Mouse (Mus musculus) neural tube, embryonic 14.5 days (tissue): Measurements from ENCODE around the gene Ttll6. TPM values are rescaled to one million over a fixed set of nuclear protein-coding genes. Genes with fewer than 3 reads are reported as not detected.
A peak's percentile ranks its signal among the peaks of the same experiment; 100 is the strongest.

Experiments used
- ATAC-seq: fragments of 200-750 bp; cut with Nextera tagmentation; 2 replicates; pipeline ENCODE4 v1.8.0; 2017; ENCODE audit warnings: low read depth, mild to moderate bottlenecking, moderate TSS enrichment, moderate library complexity
- H3K27ac ChIP-seq: fragments of 300-500 bp; sonication (generic); 2 replicates; pipeline ENCODE4 v1.5.1; 2014; ENCODE audit warnings: low read depth, mild to moderate bottlenecking, control low read depth, low read length, moderate library complexity, mixed read lengths
- H3K27me3 ChIP-seq: fragments of 300-500 bp; sonication (generic); 2 replicates; pipeline ENCODE4 v1.6.1; 2014; ENCODE audit warnings: low read length; ENCODE audit not compliant: control insufficient read depth, insufficient read depth
- H3K36me3 ChIP-seq: fragments of 300-500 bp; sonication (generic); 2 replicates; pipeline ENCODE4 v1.6.1; 2014; ENCODE audit warnings: low read length, mixed read lengths; ENCODE audit not compliant: control insufficient read depth, insufficient read depth
- H3K4me1 ChIP-seq: fragments of 300-500 bp; sonication (generic); 2 replicates; pipeline ENCODE4 v1.6.1; 2014; ENCODE audit warnings: low read length; ENCODE audit not compliant: control insufficient read depth, insufficient read depth
- H3K4me2 ChIP-seq: fragments of 300-500 bp; sonication (generic); 2 replicates; pipeline ENCODE4 v1.6.1; 2014; ENCODE audit warnings: mild to moderate bottlenecking, low read depth, low read length, control low read depth
- H3K4me3 ChIP-seq: fragments of 300-500 bp; sonication (generic); 2 replicates; pipeline ENCODE4 v1.5.1; 2014; ENCODE audit warnings: low read depth, low read length, control low read depth, mixed read lengths
- H3K9ac ChIP-seq: fragments of 300-500 bp; sonication (generic); replicated peaks from 2 replicates; pipeline ENCODE4 v1.6.1; 2014; ENCODE audit warnings: low read depth, mild to moderate bottlenecking, control low read depth, low read length, mixed read lengths
- H3K9me3 ChIP-seq: fragments of 300-500 bp; sonication (generic); 2 replicates; pipeline ENCODE4 v1.6.1; 2016; ENCODE audit warnings: low read length; ENCODE audit not compliant: control insufficient read depth
- WGBS: fragments of 180-500 bp; shearing (Covaris S2); extraction: QIAGEN DNeasy Blood & Tissue Kit; methylation state at CpG from one replicate; pipeline ENCODE4 v1.1.7; 2014; 5-methylcytosine and 5-hydroxymethylcytosine counted together
- polyA plus RNA-seq: library from polyadenylated mRNA; unstranded; fragments of >200 nt; fragmentation: Nextera tagmentation; extraction: Ambion mirVana; gene quantifications from 2 replicates; pipeline ENCODE4 v1.2.1, GENCODE M21; 2014

Ttll6 gene
- polyA plus RNA-seq, 1 experiment from 2014 or later, result 0.27 TPM

DNA sequence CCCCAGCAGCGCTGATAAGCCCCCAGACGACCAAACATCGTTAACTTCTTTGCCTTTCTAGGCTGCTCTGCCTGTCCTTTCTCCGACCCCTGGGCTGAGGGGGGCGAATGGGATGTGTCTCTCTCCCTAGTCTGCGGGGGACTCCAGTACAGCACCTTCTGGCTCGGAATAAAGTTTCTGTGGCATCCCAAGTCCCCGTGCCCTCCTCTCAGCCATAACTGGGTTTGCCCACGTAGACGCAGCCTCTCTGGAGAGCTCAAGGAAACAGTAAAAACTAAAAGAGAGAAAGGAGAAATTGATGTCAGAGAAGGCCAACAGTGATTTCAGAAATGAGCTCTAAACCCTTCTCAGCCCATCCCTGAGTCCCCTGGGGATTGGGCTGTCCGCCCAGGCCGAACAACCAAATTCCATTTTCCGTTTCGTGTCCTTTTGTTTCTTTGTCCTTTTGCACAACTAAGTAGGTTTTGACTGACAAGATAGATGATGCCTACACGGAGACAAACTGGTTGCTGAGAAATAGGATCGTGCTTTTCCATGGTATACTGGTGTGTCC lies 39.8 kb downstream of the Ttll6 start:
- Histone ChIP-seq H3K36me3 (no peaks in the 10 kb centered on the region), H3K27ac (no peak overlapping the region), H3K4me3 (no peak overlapping the region), H3K9ac (no peak overlapping the region), H3K4me1 (0 out of 2 replicates have a peak, but pooled peaks cover 2% of the 10 kb centered on the region), H3K27me3 (peaks cover 75% of the 10 kb centered on the region), H3K4me2 (no peak overlapping the region), H3K9me3 (no peaks in the 10 kb centered on the region)
- no peak for ATAC-seq
- under 1% methylated on average over 16 of the region's 16 CpGs for WGBS

GRCm38 (mm10) chr11:96174881-96175280 lies 41.3 kb downstream of the Ttll6 start:
- WGBS, result under 1% methylated on average over 6 of the region's 6 CpGs
- Histone ChIP-seq H3K4me2 (no peak overlapping the region), H3K9ac (no peak overlapping the region), H3K27me3 (peaks cover 78% of the 10 kb centered on the region), H3K4me3 (no peak overlapping the region), H3K36me3 (no peaks in the 10 kb centered on the region), H3K4me1 (0 out of 2 replicates have a peak, but pooled peaks cover 2% of the 10 kb centered on the region), H3K27ac (no peak overlapping the region), H3K9me3 (no peaks in the 10 kb centered on the region)
- ATAC-seq, result no peak

DNA sequence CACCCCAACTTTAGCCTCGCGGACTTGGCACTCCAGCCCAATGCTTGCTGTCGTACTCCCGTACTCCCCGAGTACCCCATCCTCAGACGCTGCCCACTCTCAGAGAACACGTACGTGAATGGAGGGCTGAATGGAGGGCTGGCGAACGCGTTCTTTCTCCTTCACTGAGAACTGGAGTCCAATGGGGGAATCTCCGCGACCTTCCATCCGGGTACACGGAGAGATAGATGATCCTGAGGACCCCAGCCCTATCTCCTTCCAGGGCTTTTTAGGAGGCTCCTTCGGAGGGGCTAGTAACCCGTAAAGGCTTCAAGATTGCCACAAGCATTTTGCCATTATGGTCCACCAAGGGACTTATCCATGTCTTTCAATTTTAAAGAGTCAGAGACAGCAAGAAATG lies 41.9 kb downstream of the Ttll6 start:
- ATAC-seq, result no peak
- Histone ChIP-seq H3K27me3 (peaks cover 79% of the 10 kb centered on the region), H3K4me2 (no peak overlapping the region), H3K9ac (no peak overlapping the region), H3K36me3 (no peaks in the 10 kb centered on the region), H3K4me3 (no peak overlapping the region), H3K27ac (no peak overlapping the region), H3K4me1 (0 out of 2 replicates have a peak, but pooled peaks cover 2% of the 10 kb centered on the region), H3K9me3 (no peaks in the 10 kb centered on the region)
- 1% methylated on average over 17 of the region's 17 CpGs for WGBS

DNA sequence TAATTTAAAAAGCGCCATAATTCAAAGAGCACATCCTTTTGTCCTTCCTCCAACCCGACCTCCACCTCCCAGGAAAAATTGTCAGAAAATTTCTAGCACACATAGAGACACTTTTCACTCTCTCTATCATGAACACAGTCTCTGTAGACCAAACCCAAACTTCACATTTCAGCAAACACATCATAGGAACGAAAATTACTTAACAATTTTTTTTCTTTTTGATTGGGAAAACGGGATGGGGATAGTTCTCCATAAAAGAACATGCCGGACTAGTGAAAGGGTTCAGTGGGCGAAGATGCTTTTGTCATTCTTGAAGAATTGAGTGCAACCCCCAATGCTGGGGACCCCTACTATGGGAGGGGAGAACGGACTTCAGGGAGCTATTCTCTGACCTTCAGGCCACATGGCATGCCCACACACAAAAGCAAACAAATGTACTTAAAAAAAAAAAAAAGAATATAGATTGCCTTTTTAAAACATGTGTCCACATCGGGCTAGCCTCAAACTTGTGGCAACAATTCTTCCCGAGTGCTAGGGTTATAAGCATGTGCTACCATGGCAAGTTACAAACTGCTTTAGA lies 42.5 kb downstream of the Ttll6 start:
- peaks cover 79% of the 10 kb centered on the region for H3K27me3 ChIP-seq
- no peaks in the 10 kb centered on the region for H3K36me3 ChIP-seq
- no peak overlapping the region for H3K9ac ChIP-seq
- 1% methylated on average over 9 of the region's 9 CpGs for WGBS
- no peak for ATAC-seq
- H3K4me1 ChIP-seq, result 0 out of 2 replicates have a peak, but pooled peaks cover 2% of the 10 kb centered on the region
- H3K4me2 ChIP-seq, result no peak overlapping the region
- H3K27ac ChIP-seq, result no peak overlapping the region
- H3K9me3 ChIP-seq, result no peaks in the 10 kb centered on the region
- H3K4me3 ChIP-seq, result no peak overlapping the region

DNA sequence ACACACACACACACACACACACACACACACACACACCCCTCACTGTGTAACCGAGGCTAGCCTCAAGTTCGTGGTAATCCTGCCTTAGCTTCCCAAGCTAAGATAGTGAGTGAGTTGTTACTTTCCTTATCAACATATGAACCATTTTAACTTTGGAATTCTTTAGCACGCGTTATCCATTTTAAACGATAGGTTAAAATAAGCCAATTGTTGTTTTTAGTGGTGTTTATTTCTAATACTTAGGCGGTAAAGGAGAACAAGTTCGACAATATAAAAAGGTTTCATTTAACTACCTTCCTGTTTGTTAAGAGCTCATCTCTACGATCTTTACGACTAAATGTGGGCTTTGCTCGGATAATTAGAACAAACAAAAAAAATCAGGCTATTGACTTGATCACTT lies 43.3 kb downstream of the Ttll6 start:
- Histone ChIP-seq H3K4me1 (0 out of 2 replicates have a peak, but pooled peaks cover 2% of the 10 kb centered on the region), H3K9me3 (no peaks in the 10 kb centered on the region), H3K36me3 (no peaks in the 10 kb centered on the region), H3K27me3 (peaks cover 78% of the 10 kb centered on the region), H3K4me3 (no peak overlapping the region), H3K27ac (no peak overlapping the region), H3K4me2 (no peak overlapping the region), H3K9ac (no peak overlapping the region)
- no peak for ATAC-seq
- WGBS, result under 1% methylated on average over 10 of the region's 10 CpGs

DNA sequence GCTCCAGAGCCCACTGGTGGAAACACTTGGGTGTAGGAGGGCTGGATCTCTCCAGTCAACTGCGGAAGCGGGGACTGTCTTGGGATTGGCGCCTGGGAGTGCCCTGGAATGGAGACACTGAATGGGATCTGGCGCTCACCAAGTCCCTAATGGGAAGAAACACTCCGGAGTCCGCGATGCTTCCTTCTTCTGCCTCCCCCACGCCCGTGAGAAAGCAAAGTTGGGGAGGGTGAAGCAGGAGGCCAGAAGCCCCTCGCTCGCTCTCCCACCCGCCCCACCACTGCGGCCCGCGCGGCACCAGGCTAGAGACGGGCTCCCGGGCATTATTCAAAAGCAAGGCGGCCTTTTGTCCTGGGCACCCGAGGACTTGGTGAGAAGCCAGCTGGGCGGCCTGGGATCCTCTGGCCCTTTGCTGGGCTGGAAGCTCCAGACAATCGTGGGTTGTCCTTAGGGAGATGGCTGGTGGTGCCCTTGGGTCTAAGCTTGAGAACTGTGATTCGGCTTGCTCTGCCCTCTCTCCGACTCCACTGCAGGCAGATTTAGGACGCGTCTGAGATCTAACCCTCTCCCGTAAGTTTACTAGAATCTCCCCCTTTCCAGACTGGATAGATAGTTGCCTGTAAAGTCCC lies 44.1 kb downstream of the Ttll6 start:
- Histone ChIP-seq H3K27ac (no peak overlapping the region), H3K4me1 (0 out of 2 replicates have a peak, but pooled peaks cover 2% of the 10 kb centered on the region), H3K36me3 (no peaks in the 10 kb centered on the region), H3K4me3 (peak overlapping the region; percentile 4; the same call in 1 of the 2 replicates), H3K4me2 (no peak overlapping the region), H3K27me3 (peaks cover 78% of the 10 kb centered on the region), H3K9me3 (no peaks in the 10 kb centered on the region), H3K9ac (no peak overlapping the region)
- 1% methylated on average over 26 of the region's 27 CpGs for WGBS
- no peak for ATAC-seq

DNA sequence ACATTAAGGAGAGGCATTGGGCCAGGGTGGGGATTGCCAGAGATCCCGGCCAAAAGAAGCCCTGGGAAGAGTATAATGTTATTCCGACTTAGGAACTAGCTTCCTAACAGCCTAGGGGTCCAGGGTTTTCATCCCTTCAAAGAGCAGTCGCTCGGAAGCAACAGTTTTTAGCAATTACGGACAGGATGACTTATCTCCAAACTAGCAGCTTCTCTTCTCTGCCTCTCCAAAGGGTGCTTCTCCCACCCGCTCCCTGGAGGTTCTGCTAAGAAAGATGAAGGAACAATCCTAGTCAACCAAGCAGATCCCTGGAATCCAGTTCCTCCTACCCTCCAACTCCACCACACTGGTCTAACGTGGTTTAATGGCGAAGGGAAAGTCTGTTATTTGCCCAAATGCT lies 44.8 kb downstream of the Ttll6 start:
- Histone ChIP-seq H3K27me3 (peaks cover 77% of the 10 kb centered on the region), H3K4me2 (no peak overlapping the region)
- 1% methylated on average over 8 of the region's 8 CpGs for WGBS

DNA sequence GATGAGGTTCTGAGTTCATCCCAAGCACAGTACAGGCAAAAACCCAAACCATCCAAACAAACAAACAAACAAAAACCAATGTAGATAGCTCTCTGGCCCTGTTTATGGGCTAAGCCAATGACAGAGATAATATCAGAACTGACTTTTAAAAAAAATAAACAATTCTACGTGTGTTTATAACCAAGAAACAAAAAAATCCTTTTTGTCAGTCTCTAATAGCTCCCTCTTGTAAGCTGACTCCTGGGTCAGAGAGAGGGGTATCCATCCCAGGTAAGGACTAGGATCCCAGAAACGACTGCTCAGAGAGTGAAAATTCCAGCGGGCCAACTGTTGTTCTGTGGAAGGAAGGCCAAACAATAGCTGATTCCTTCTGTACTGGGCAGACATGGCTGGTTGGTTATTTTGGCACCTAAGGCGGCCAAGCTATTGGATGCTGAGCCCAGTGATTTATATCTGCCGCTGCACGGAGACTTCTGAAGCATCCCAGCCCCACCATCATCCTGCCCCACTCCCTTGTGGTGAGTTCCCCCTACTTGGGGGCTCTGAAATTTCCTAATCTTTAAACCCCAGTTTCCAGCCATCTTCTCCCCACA lies 45.4 kb downstream of the Ttll6 start:
- no peak overlapping the region for H3K4me3 ChIP-seq
- H3K9me3 ChIP-seq, result no peaks in the 10 kb centered on the region
- WGBS, result 1% methylated on average over 6 of the region's 6 CpGs
- no peak overlapping the region for H3K27ac ChIP-seq
- H3K9ac ChIP-seq, result no peak overlapping the region
- H3K36me3 ChIP-seq, result no peaks in the 10 kb centered on the region
- H3K4me1 ChIP-seq, result 0 out of 2 replicates have a peak, but pooled peaks cover 2% of the 10 kb centered on the region
- ATAC-seq, result no peak
- peaks cover 80% of the 10 kb centered on the region for H3K27me3 ChIP-seq
- H3K4me2 ChIP-seq, result no peak overlapping the region

More for the DNA sequence above, 44.8 kb downstream of the Ttll6 start:
- H3K4me3 ChIP-seq, result no peak overlapping the region
- H3K36me3 ChIP-seq, result no peaks in the 10 kb centered on the region
- H3K4me1 ChIP-seq, result 0 out of 2 replicates have a peak, but pooled peaks cover 2% of the 10 kb centered on the region
- no peak for ATAC-seq
- no peaks in the 10 kb centered on the region for H3K9me3 ChIP-seq
- H3K9ac ChIP-seq, result no peak overlapping the region
- no peak overlapping the region for H3K27ac ChIP-seq

DNA sequence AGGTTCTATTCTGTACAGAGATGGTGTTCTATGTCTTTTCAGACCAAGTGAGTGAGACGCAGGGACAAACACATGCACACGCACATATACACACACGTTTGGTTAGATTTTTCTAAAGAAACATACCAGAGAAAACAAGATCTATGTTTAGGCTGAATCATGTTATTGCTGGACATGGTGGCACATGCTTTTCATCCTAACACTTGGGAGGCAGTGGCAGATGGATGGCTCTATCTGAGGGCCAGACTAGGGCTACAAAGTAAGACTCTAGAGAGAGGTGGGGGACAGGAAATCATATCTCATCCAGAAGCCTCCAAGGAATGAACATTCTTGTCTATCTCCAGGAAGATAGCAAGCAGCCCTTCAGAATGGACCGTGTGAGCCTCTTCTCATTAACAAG lies 47.5 kb downstream of the Ttll6 start:
- Histone ChIP-seq H3K27ac (no peak overlapping the region), H3K9me3 (no peaks in the 10 kb centered on the region), H3K36me3 (no peaks in the 10 kb centered on the region), H3K9ac (no peak overlapping the region), H3K4me3 (no peak overlapping the region), H3K27me3 (peaks cover 88% of the 10 kb centered on the region), H3K4me2 (no peak overlapping the region), H3K4me1 (0 out of 2 replicates have a peak, but pooled peaks cover 2% of the 10 kb centered on the region)
- no peak for ATAC-seq
- WGBS, result 23% methylated on average over 4 of the region's 4 CpGs
